Mouse (Mus musculus): Measurements from ENCODE around the gene Clcn3. TPM values are rescaled to one million over a fixed set of nuclear protein-coding genes. Genes with fewer than 3 reads are reported as not detected.

Gene Clcn3
- total and polyA plus RNA-seq, 3 experiments: 21.9 to 37.3 (median 29.2) TPM

DNA sequence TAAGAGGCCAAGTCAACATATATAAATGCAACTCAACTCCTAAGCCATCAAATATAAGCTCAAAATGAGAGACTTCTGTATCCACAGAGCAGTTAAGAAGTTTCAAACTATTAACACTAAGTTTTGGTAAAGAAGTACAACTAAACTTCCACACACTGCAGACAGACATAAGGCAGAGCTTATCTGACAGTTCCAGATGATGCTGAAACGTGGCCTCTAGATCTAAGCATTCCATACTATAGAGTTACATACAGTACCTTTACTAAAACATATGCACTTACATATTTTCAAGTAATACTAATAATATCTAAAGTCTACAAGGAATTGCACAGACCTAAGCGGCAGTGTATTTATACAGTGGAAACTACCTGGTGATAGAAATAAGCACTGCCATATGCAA is 8.3 kb downstream of the Clcn3 start:
- TF ChIP-seq MAZ (IDR thresholded peaks at IDR 0.05; ENCODE audit: low read depth, low read length) (no peak), SIN3A (IDR thresholded peaks at IDR 0.05; ENCODE audit: low read length) (no peak), ETS1 (conservative IDR thresholded peaks at IDR 0.05; ENCODE audit: low read depth, low read length) (no peak), MAFK (IDR thresholded peaks at IDR 0.05; ENCODE audit: insufficient replicate concordance, low read length) (no peak), POLR2AphosphoS2 (IDR thresholded peaks at IDR 0.05; ENCODE audit: low read depth, low read length) (no peak), ZMIZ1 (IDR thresholded peaks at IDR 0.05; ENCODE audit: low read depth, low read length) (no peak), RAD21 (IDR thresholded peaks at IDR 0.05; ENCODE audit: low read depth, low read length) (no peak), PAX5 (IDR thresholded peaks at IDR 0.05; ENCODE audit: low read length) (no peak), MEF2A (IDR thresholded peaks at IDR 0.05; ENCODE audit: borderline replicate concordance, low read depth, low read length) (no peak), E2F4 (IDR thresholded peaks at IDR 0.05; ENCODE audit: insufficient replicate concordance, low read depth, low read length) (no peak), IRF4 (IDR thresholded peaks at IDR 0.05; ENCODE audit: low read depth, low read length) (no peak), KAT2A (IDR thresholded peaks at IDR 0.05; ENCODE audit: insufficient replicate concordance, low read length) (no peak), EP300 (IDR thresholded peaks at IDR 0.05; ENCODE audit: low read length) (no peak), JUND (conservative IDR thresholded peaks at IDR 0.05; ENCODE audit: low read depth, low read length) (no peak), MAX (IDR thresholded peaks at IDR 0.05; ENCODE audit: low read length) (no peak), BHLHE40 (IDR thresholded peaks at IDR 0.05; ENCODE audit: low read depth, low read length) (no peak)
- peaks cover 0 to 12% of the 10 kb centered on the region in 2 experiments for H3K36me3 ChIP-seq (replicated peaks in 1 of 2; ENCODE audit: control insufficient read depth in 1 of 2, insufficient read depth in 1 of 2, low read length in 1 of 2)
- H3K27me3 ChIP-seq (replicated peaks): no peaks in the 10 kb centered on the region
- no peak overlapping the region for H3K27ac ChIP-seq (ENCODE audit: insufficient read depth, low read depth)
- H3K9ac ChIP-seq (ENCODE audit: insufficient read depth, low read depth): no peak overlapping the region
- dilution Hi-C loops (cut with MboI; ENCODE audit: extremely low pct_ligation_motif_present, extremely low pct_unique_long_range_greater_than_20kb, low sequenced_read_pairs) (no loop called here), in situ Hi-C loops (cut with MboI; ENCODE audit: low pct_ligation_motif_present, low pct_unique_long_range_greater_than_20kb, low sequenced_read_pairs) (no loop called here)
- H3K9me3 ChIP-seq (replicated peaks; ENCODE audit: low read length): no peaks in the 10 kb centered on the region
- no peak for DNase-seq (ENCODE audit: extremely low read depth)
- peaks cover 4 to 51% of the 10 kb centered on the region in 2 experiments; a peak in 3 of 4 replicates for H3K4me1 ChIP-seq (ENCODE audit: control insufficient read depth in 1 of 2, insufficient read depth in 2 of 2)
- peaks cover 50% of the 10 kb centered on the region for H3K79me2 ChIP-seq (replicated peaks; ENCODE audit: control insufficient read depth, extremely low read depth, insufficient read depth, poor library complexity, severe bottlenecking)
- H3K4me2 ChIP-seq (ENCODE audit: insufficient read depth, low read depth, poor library complexity, severe bottlenecking): no peak overlapping the region
- H3K4me3 ChIP-seq (replicated peaks in 1 of 3; ENCODE audit: low read depth in 2 of 3, low read length in 2 of 3, poor library complexity in 1 of 3): no peak overlapping the region

DNA sequence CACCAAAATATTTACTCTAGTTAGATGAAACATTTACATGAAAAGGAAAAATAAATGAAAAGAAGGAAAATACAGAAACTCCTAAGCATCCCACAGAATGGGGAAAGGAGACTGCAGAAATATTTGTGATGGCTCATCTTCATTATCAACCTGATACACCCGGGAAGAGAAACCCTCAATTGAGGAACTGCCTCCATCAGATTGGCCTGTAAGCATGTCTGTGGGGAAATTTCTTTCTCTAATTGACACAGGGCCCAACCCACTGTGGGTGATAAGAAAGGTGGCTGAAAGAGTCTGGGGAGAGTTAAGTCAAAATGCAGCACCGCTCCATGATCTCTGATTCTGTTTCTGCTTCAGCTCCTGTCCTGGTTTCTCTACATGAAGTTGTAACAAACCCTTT is 9.7 kb downstream of the Clcn3 start:
- no peak overlapping the region for H3K4me2 ChIP-seq (ENCODE audit: insufficient read depth, low read depth, poor library complexity, severe bottlenecking)
- TF ChIP-seq BHLHE40 (IDR thresholded peaks at IDR 0.05; ENCODE audit: low read depth, low read length) (no peak), IRF4 (IDR thresholded peaks at IDR 0.05; ENCODE audit: low read depth, low read length) (no peak), MYC (IDR thresholded peaks at IDR 0.05; ENCODE audit: low read depth, low read length) (no peak), MEF2A (IDR thresholded peaks at IDR 0.05; ENCODE audit: borderline replicate concordance, low read depth, low read length) (no peak), HCFC1 (IDR thresholded peaks at IDR 0.05; ENCODE audit: low read depth, low read length) (no peak), RAD21 (IDR thresholded peaks at IDR 0.05; ENCODE audit: low read depth, low read length) (no peak), SIN3A (IDR thresholded peaks at IDR 0.05; ENCODE audit: low read length) (no peak), JUND (conservative IDR thresholded peaks at IDR 0.05; ENCODE audit: low read depth, low read length) (no peak), TCF12 (IDR thresholded peaks at IDR 0.05; ENCODE audit: low read depth, low read length) (no peak), MXI1 (IDR thresholded peaks at IDR 0.05; ENCODE audit: low read depth, low read length) (no peak), CHD2 (IDR thresholded peaks at IDR 0.05; ENCODE audit: low read length) (no peak), NELFE (IDR thresholded peaks at IDR 0.05; ENCODE audit: low read depth, low read length) (no peak), E2F4 (IDR thresholded peaks at IDR 0.05; ENCODE audit: insufficient replicate concordance, low read depth, low read length) (no peak), POLR2A (IDR thresholded peaks at IDR 0.05; ENCODE audit: low read depth, low read length) (no peak)
- no peaks in the 10 kb centered on the region for H3K27me3 ChIP-seq (replicated peaks)
- H3K4me3 ChIP-seq (replicated peaks in 1 of 3; ENCODE audit: low read depth in 2 of 3, low read length in 2 of 3, poor library complexity in 1 of 3): no peak overlapping the region
- H3K4me1 ChIP-seq (ENCODE audit: control insufficient read depth in 1 of 2, insufficient read depth in 2 of 2): peaks cover 0 to 43% of the 10 kb centered on the region in 2 experiments; a peak in 3 of 4 replicates
- no peak overlapping the region for H3K9ac ChIP-seq (ENCODE audit: insufficient read depth, low read depth)
- no peak for DNase-seq (ENCODE audit: extremely low read depth)
- no peak overlapping the region for H3K27ac ChIP-seq (ENCODE audit: insufficient read depth, low read depth)
- dilution Hi-C loops (cut with MboI; ENCODE audit: extremely low pct_ligation_motif_present, extremely low pct_unique_long_range_greater_than_20kb, low sequenced_read_pairs) (no loop called here), in situ Hi-C loops (cut with MboI; ENCODE audit: low pct_ligation_motif_present, low pct_unique_long_range_greater_than_20kb, low sequenced_read_pairs) (no loop called here)
- no peaks in the 10 kb centered on the region for H3K9me3 ChIP-seq (replicated peaks; ENCODE audit: low read length)
- H3K36me3 ChIP-seq (replicated peaks in 1 of 2; ENCODE audit: control insufficient read depth in 1 of 2, insufficient read depth in 1 of 2, low read length in 1 of 2): peaks cover 0 to 12% of the 10 kb centered on the region in 2 experiments
- H3K79me2 ChIP-seq (replicated peaks; ENCODE audit: control insufficient read depth, extremely low read depth, insufficient read depth, poor library complexity, severe bottlenecking): peaks cover 47% of the 10 kb centered on the region

All from CH12.LX (cell line).